Mouse (Mus musculus) spleen, embryonic (tissue): ENCODE measurements around the gene Nat8f5.
"Not testable (repeated sequence)": the region's sequence is repeated elsewhere in the genome, so short reads cannot be mapped to it uniquely, and the experiment has no call there.

ENCODE experiments used
- CTCF ChIA-PET: fragments of 350-600 bp; sonication (Branson Sonifier 250); formaldehyde crosslinking; loops from one replicate; lab custom pipeline; 2022; lab: Charles Lee

Gene Nat8f5

DNA sequence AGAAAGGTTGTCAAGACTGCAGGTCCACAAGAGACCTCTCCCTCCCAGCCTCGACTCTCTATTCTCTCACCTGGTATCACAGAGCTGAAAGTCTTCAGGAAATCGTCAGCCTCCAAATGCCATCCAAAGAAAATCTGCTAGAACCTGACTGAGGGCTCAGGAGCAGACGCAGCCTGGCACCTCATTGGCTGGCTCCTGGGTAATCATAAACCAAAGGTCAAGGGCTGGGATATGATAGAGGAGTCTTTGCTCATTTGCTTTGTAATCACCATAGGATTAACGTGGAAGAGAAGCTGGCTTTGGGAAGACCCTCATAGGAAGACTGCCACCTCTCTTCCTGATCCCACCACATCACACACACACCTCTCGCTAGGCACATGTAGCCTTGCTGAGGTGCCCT, at the start of gene Nat8f5, which contains the start of gene Nat8f6:
Gene Nat8f5 (minus strand): TSS at position 136 of the 400 bp plus-strand sequence.
Gene Nat8f6 (minus strand): TSS at position 118 of the 400 bp plus-strand sequence.
- CTCF ChIA-PET = no interaction called here

DNA sequence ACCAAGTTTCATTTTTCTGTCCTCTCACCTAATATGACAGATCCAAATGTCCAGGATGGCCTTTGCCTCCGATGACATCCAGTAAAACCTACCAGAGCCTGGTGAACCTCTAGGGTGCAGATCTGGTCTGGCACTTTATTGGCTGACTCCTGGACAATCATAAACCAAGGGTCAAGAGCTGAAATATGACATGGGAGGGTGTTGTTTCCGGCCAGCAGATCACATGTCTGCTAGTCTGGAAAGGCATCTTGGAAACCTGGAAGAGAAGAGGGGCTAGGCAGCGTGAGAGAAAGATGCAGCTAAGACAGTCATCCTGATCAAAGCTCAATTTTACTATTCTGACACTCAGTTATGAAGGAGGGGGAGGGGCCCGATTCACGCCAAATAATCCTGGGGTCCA, 48.2 kb upstream of the Nat8f5 start, which contains the start of gene Nat8f2:
Gene Nat8f2 (minus strand): TSS at position 153 of the 400 bp plus-strand sequence.
- CTCF ChIA-PET = not testable (repeated sequence)

DNA sequence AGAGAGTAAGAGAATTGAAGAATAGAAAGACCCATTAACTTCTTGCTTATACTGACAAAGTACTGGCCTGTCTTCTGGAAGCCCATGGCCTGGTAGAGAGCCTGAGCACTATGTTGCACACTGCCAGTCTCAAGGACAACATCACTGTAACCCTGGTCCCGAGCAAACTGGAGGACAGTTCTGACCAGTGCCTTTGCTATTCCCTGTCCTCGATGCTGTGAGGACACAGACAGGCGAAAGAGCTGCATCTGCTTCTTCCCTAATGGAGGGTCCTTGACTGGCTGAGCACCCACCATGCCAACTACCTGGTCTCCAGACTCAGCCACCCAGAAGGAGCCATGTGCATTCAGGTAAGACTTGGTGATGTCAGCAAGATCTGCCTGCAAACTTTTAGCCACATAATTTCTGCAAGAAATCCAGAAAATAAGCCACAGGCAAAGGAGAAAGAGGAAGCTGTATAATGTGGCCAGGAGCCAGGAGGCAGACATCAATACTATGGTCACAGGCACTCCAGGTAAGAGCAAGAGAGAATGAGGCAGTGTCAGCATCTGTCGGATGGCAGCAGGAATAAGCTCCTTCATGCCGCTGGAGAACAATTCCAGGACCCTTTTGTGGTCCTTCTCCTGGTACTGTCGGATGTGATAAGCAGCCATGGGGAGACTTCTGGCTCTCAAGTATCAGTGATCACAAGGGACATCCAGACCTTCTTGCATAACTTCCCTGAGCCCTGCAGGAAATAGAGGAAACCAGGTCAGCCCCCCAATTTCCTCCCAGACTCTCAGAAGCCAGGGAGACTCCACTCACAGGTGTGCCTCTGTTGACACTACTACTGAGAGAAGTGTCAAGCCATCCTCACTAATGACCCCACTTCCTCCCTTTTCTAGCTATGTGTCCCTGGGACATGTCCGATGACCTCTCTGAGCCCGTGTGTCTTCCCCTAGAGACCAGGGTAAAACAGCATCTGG, 47.2 kb upstream of the Nat8f5 start:
- CTCF ChIA-PET = no interaction called here

GRCm38 (mm10) chr6:85866995-85867394, 46.2 kb upstream of the Nat8f5 start:
- CTCF ChIA-PET = not testable (repeated sequence)

- CTCF ChIA-PET = not testable (repeated sequence)
Measured at GRCm38 (mm10) chr6:85866166-85866565, 45.4 kb upstream of the Nat8f5 start.

- CTCF ChIA-PET = interaction anchor here (0.6 kb wide), 1 partner anchor 1953 kb away, joined by 6 read pairs; no protein-coding TSS in a partner anchor
Measured at GRCm38 (mm10) chr6:85864900-85865639, 44.3 kb upstream of the Nat8f5 start.

DNA sequence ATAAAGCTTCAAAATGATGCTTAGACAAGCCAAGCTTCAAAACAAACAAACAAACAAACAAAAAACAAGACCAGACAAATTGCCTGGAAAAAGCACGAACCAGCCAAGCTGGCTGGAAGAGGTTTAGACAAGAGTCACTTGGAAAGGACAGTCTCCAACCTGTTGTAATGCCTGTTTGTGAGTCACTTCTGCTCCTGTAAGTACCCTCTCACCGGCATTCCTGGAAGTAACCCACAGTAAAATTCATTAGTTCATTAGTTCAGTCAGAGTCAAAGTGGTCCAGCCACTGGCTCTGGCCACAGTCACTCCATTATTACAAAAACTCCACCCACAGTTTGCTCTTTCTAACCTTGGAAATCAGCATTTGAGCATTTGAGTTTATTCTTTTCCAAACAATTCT, 43.1 kb upstream of the Nat8f5 start:
- CTCF ChIA-PET = no interaction called here

DNA sequence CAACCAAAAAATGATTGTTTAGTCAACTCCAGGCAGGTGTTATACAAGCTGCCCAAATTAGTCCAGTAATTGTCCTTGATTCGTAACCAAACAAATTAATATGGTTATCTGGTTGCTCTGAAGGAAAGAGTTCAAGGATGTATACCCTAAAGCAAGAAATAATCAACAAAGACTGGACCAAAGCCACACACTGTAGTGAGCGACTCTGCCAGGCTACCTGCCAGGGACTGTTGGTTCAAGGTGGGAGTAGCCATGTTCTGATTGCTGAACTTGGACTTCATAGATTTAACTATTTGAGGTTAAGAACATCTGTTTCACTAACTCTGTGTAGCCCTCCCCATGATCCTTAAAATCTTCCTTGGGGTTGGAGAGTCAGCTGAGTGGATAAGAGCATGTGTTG, 42.4 kb upstream of the Nat8f5 start:
- CTCF ChIA-PET = no interaction called here

GRCm38 (mm10) chr6:85862565-85862964, 41.8 kb upstream of the Nat8f5 start:
- CTCF ChIA-PET = no interaction called here

DNA sequence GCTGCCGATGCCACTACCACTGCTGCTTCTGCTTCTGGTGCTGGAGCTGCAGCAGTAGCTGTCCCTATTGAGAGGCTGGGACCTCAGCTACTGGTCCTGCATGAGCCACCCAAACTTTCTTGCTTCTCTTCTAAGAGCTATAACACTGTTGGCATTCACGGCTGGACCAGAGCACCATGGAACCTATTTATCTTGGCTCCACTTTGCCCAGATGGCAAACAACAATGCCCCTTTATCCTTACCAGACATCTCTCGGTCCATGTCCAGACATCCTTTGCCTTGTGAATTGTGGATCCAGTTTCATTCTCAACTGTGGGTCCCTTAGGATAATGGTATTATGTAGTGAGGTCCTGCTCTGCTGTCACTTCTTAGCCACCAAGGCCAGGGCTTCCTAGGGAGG, 40.5 kb upstream of the Nat8f5 start:
- CTCF ChIA-PET = no interaction called here

DNA sequence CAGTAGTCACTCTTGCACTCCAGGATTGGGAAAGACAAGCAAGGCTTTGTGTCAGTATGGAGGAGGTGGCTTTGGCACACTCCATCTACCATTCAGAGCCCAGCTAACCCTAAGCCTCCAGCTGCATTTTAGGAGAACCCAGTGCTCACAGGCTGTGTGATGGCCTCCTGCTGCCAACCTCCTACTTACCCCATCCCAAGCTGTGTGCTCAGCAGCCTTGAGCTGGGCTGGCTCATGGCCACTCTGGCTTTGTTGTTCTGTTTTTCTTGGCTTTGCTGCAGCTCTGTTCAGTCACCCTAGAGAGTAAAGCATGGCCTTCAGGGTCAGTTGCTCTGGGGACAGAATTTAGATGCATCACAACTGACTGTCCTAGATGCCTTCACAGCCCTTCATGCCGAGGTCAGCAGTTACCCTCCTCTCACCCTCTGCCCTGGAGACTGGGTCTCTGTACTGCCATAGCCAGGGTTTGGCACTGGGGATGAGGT, 35.5 kb upstream of the Nat8f5 start:
- CTCF ChIA-PET = no interaction called here

DNA sequence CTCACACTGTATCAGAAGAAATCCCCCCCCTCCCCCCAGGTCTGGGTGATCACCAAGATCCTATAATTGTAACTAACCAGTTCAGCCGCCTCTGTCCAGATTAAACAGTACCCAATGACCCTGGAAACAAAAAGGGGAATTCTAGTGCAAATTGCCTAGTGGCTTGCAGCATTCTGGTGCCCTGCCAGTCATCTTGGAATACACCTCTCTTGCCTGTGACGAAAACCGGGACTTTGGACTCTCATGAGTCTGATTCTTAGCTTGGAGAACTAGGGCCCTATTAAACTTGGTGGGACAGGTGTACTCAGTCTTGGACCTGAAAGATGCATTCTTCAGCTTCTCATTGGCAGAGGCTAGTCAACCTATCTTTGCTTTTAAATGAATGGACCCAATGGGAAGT, 32.7 kb upstream of the Nat8f5 start:
- CTCF ChIA-PET = no interaction called here

DNA sequence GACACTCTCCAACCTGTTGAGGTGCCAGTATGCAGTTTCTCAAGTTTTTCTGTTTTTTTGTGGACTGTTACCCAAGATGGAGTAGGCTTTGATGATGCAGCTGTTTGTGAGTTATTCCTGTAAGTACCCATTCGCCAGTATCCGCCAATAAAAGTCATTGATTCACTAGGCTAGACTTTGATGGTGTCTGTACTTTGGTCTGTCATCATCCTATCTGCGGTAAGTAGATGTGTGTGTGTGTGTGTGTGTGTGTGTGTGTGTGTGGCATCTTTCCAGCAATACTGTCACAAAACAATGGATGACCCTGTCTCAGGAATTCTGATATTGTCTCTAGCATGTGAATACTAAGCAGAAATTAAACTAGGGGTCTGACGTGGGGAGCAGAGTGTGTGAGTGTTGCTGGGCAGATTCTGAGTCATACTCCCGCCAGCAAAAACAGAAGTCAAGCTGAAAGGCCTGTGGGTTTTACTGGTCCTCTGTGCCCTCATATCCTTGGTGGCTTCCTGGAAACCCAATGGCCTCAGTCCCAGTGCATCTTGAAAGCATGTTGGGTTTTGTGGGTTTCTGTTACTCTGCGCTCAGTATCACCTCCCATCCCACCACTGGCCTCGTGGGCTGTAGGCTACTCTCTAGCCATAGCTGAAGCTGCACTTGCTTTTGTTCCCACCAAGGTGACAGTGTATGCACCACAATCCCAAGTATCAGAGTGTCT, 30.4 kb upstream of the Nat8f5 start:
- CTCF ChIA-PET = no interaction called here

GRCm38 (mm10) chr6:85849240-85849639, 28.5 kb upstream of the Nat8f5 start:
- CTCF ChIA-PET = no interaction called here

DNA sequence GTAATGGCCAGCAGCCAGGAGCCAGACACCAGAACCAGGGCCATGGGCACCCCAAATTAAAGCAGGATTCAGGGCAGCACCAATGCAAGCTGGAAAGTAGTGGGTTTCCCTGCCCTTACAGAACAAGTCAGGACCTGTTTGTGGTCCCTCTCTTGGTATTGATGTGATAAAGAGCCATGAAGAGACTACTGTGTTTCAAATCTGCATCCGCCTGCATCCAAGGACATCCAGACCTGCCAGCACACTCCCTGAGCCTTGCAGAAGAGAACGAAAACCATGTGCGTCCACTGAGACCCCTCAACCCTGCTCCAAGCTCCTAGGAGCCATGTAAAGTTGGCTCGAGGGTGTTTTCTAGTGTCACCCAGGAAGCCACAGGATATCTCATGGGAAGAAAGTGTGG, 27.4 kb upstream of the Nat8f5 start:
- CTCF ChIA-PET = no interaction called here

DNA sequence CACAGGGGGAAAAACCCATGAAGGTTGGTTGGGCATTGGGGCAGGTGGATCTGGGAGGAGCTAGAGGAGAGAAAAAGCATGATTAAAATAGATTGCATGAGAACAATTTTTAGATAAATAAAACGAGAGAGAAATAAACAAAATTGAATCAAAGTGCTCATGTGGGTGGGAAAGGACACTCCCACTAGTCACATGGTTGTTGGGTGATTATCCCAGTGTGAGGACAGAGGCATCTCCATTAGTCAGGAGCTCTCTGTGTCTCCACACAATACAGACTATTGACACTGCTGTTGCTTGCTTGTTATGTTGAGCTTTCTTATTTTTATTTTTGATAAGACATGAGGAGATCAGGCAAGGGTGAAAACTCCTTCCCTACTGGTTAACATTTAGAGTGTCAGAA, 26.1 kb upstream of the Nat8f5 start:
- CTCF ChIA-PET = no interaction called here

DNA sequence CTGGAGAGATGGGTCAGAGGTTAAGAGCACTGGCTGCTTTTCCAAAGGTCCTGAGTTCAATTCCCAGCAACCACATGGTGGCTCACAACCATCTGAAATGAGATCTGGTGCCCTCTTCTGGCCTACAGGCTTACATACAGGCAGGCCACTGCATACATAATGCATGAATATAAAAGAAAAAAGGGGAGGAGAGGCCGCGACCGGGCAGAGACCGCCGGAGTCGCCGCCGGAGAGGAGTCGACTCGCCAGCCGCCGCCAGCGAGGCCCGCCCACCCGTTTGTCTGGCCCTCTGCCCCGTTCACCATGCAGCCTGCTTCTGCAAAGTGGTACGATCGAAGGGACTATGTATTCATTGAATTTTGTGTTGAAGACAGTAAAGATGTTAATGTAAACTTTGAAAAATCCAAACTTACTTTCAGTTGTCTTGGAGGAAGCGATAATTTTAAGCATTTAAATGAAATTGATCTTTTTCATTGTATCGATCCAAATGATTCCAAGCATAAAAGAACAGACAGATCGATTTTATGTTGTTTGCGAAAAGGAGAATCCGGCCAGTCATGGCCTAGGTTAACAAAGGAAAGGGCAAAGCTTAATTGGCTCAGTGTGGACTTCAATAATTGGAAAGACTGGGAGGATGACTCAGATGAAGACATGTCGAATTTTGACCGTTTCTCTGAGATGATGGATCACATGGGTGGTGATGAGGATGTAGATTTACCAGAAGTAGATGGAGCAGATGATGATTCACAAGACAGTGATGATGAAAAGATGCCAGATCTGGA, 23.1 kb upstream of the Nat8f5 start:
- CTCF ChIA-PET = not testable (repeated sequence)

DNA sequence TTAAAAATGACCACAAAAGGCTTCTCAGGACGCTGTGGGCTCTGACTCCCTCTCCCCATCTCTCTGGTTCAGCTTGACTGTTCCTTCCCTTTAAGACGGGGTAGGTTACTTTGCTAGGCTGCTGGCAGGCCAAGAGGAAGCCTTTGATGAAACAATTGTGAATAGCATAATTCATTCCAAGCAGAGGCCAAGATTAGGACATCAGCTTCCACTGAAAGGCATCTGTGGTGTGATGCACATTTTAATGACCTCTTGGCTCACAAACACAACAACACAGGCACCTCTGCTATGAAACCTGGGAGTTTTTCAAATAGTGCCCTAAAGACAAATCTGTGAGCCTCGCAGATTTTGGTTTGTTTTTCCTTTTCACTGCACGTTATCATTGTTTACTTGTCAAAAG, 19.2 kb upstream of the Nat8f5 start:
- CTCF ChIA-PET = no interaction called here

GRCm38 (mm10) chr6:85838674-85839073, 17.9 kb upstream of the Nat8f5 start:
- CTCF ChIA-PET = no interaction called here

DNA sequence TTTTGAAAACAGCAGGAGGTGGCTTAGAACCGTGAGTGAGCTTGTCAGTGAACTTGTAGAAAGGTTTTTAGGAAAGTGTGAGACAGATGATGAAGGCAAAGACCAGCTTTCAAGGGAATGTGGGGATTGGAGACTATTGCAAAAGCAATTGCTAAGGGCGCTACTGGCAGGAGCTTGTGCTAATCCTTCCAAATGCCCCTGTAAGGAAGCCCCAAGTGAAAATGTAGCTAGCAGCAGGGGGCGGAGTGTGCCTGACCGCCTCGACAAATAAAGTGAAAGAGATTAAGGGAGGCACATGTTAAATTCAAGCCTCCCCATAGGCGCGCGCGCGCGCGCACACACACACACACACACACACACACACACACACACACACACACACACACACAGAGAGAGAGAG, 16.5 kb upstream of the Nat8f5 start:
- CTCF ChIA-PET = not testable (repeated sequence)

DNA sequence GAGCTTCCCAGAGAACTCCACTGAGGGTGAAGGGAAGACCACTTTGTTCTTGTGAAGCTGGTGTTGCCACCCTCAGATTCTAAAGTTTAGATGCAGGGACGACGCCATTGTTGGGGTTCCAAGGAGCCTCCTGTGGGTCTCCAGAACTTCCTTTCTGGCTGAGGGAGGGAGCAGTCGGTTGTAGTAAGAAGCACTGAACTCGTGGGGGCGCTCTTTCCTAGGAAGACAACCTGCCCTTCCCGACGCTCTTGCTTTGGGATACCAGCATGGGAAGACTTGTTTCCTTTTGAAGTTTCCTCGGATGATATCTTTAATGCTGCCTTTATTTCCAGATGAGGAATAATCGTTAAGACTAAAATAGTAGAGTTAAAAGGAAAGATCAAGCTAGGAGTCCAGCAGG, 16.1 kb upstream of the Nat8f5 start:
- CTCF ChIA-PET = not testable (repeated sequence)
